Mouse (Mus musculus) forebrain, embryonic 13.5 days (tissue): Measurements from ENCODE around the gene Adamtsl1. TPM values are rescaled to one million over a fixed set of nuclear protein-coding genes. Genes with fewer than 3 reads are reported as not detected.

Experiments used
- ATAC-seq: fragments of 200-750 bp; cut with Nextera tagmentation; 2 replicates; pipeline ENCODE4 v1.8.0; 2017
- H3K27ac ChIP-seq: fragments of 300-500 bp; sonication (generic); 2 replicates; pipeline ENCODE4 v1.5.1; 2015; ENCODE audit warnings: inconsistent platforms, mild to moderate bottlenecking, moderate library complexity
- H3K27me3 ChIP-seq: fragments of 300-500 bp; sonication (generic); 2 replicates; pipeline ENCODE4 v1.6.1; 2015; ENCODE audit warnings: mild to moderate bottlenecking, inconsistent platforms
- H3K36me3 ChIP-seq: fragments of 300-500 bp; sonication (generic); 2 replicates; pipeline ENCODE4 v1.6.1; 2015; ENCODE audit warnings: mild to moderate bottlenecking, inconsistent platforms; ENCODE audit not compliant: poor library complexity, severe bottlenecking
- H3K4me1 ChIP-seq: fragments of 300-500 bp; sonication (generic); 2 replicates; pipeline ENCODE4 v1.6.1; 2015; ENCODE audit warnings: inconsistent platforms
- H3K4me2 ChIP-seq: fragments of 300-500 bp; sonication (generic); 2 replicates; pipeline ENCODE4 v1.6.1; 2015; ENCODE audit warnings: inconsistent platforms, mild to moderate bottlenecking, moderate library complexity
- H3K4me3 ChIP-seq: fragments of 300-500 bp; sonication (generic); 2 replicates; pipeline ENCODE4 v1.5.1; 2015; ENCODE audit warnings: mild to moderate bottlenecking, inconsistent platforms
- H3K9ac ChIP-seq: fragments of 300-500 bp; sonication (generic); 2 replicates; pipeline ENCODE4 v1.6.1; 2015; ENCODE audit warnings: mild to moderate bottlenecking, inconsistent platforms
- H3K9me3 ChIP-seq: fragments of 300-500 bp; sonication (generic); replicated peaks from 2 replicates; pipeline ENCODE4 v1.6.1; 2016; ENCODE audit warnings: inconsistent platforms
- WGBS: fragments of 180-500 bp; shearing (Covaris S2); methylation state at CpG from one replicate; pipeline ENCODE4 v1.1.7; 2015; 5-methylcytosine and 5-hydroxymethylcytosine counted together
- polyA plus RNA-seq: library from polyadenylated mRNA; unstranded; fragments of >200 nt; fragmentation: Nextera tagmentation; extraction: Ambion mirVana; gene quantifications from 2 replicates; pipeline ENCODE4 v1.2.1, GENCODE M21; 2015

The Adamtsl1 gene
- polyA plus RNA-seq, 1 experiment from 2014 or later = 5.3 TPM

DNA sequence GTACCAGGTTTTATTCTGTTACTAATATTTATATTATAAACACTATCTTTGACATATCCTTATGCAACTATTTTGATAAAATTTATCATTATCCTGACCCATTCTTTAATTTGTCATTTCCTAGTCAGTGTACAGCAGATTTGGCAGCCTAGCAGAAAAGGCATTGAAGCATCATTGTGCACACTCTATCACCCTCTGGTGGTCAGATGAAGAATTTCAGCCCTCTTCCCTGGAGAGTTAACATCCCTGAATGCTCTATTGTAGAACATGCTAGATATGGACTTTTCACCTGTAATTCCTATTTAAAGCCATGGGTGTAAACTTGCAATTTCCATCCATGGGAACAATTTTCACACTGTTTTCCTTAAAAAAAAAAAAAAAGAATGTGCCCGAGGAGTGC, 305.2 kb downstream of the Adamtsl1 start:
- Histone ChIP-seq H3K4me2 (no peak overlapping the region), H3K4me3 (no peak overlapping the region), H3K27me3 (no peaks in the 10 kb centered on the region), H3K36me3 (no peaks in the 10 kb centered on the region), H3K4me1 (no peaks in the 10 kb centered on the region), H3K9me3 (no peaks in the 10 kb centered on the region), H3K9ac (no peak overlapping the region), H3K27ac (no peak overlapping the region)
- ATAC-seq = peak; percentile 54
- 89% methylated on average over 1 of the region's 1 CpGs for WGBS

DNA sequence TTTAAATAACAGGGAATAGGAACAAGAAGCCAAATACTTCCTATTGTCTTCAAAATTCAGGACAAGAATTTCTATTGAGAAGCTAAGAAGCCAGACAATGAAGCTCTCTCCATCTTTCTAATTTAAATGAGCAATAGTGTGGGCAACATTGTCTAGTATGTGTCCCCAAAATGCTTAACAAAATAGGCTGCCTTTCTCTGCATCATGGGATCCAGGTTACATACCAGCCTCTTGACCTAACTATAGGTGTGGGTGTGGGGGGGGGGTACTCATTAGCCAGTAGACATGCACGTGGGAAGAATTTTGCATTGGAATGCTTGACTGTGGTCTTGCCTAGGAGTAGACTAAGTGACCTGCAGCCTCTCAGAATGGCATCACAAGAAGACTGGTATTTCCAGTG, 305.9 kb downstream of the Adamtsl1 start:
- Histone ChIP-seq H3K4me3 (no peak overlapping the region), H3K4me1 (no peaks in the 10 kb centered on the region), H3K9ac (no peak overlapping the region), H3K27ac (no peak overlapping the region), H3K27me3 (no peaks in the 10 kb centered on the region), H3K4me2 (no peak overlapping the region), H3K9me3 (no peaks in the 10 kb centered on the region), H3K36me3 (no peaks in the 10 kb centered on the region)
- WGBS = 52% methylated on average over 1 of the region's 1 CpGs
- no peak for ATAC-seq

DNA sequence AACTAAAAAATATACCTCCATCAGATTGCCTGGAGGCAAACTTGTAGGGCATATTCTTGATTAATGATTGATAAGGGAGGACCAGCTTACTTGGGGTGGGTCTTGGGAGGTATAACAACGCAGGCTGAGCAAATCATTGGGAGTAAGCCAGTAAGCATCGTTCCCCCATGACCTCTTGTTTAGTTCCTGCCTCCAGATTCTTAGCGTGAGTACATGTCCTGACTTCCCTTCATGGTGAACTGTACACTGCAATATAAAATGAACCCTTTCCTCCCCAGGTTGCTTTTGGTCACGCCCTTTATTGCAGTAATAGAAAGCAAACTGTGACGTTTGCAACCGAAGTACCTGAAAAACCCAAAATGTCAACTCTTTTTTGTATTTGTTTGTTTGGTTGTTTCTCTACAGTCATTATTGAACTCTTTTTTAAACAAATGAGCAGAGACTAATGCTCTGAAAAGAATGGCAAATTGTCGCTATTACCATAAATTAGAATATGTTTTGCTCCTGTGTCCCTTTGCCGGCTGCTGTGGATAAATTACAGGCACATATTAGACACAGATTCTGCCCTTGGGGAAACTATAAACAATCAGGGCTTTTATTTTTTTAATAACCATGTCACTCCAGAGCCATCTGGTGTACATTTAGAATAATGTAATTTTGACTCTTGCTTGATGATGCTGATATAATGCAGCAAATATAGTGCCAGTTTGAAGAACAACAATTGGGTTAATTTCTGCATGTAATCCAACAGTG, 310.2 kb downstream of the Adamtsl1 start:
- no peak overlapping the region for H3K27ac ChIP-seq
- ATAC-seq = peak; percentile 87
- 60% methylated on average over 8 of the region's 8 CpGs for WGBS

DNA sequence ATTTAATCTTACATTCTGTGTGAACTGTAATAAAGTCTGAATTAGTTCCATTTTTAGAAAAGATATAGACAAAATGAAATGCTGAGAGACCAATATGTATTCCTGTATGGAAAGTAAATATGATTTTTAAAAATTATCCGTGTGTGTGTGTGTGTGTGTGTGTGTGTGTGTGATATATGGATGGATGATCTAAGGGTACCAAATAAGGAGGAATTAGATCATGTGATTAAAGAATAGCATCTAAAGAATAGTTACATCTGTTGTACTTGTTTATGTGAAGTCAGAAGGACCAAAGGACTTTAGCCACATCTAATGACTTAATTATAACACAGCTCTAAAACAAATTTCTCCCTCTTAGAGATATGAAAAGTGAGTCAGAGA, 310.7 kb downstream of the Adamtsl1 start:
- WGBS = 82% methylated on average over 1 of the region's 1 CpGs
- H3K27ac ChIP-seq = no peak overlapping the region
- ATAC-seq = peak; percentile 39
- H3K9ac ChIP-seq = no peak overlapping the region
- H3K4me1 ChIP-seq = no peaks in the 10 kb centered on the region
- H3K27me3 ChIP-seq = no peaks in the 10 kb centered on the region
- H3K4me3 ChIP-seq = no peak overlapping the region
- no peaks in the 10 kb centered on the region for H3K9me3 ChIP-seq
- H3K36me3 ChIP-seq = no peaks in the 10 kb centered on the region
- no peak overlapping the region for H3K4me2 ChIP-seq

More for the DNA sequence above, 310.2 kb downstream of the Adamtsl1 start:
- Histone ChIP-seq H3K27me3 (no peaks in the 10 kb centered on the region), H3K9ac (no peak overlapping the region), H3K4me1 (no peaks in the 10 kb centered on the region), H3K9me3 (no peaks in the 10 kb centered on the region), H3K36me3 (no peaks in the 10 kb centered on the region), H3K4me3 (no peak overlapping the region), H3K4me2 (no peak overlapping the region)

DNA sequence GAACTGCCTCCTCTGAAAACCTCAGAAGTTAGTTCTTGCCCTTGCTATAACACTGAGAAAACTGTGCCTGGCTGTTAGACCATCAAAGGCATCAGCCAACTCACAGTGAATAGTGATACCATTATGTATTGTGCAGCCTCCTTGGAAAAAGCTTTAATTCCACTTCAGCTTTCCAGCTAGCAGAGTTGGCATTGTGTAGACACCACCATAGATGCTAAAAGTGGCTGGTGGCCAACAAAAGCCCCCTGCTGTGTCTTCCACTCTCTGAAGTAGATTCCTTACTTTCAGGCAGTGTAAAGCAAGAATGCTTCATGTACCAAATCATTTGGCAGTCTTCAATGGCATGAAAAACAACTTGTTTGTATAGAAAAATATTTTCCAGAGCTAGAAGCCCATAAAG, 323.1 kb downstream of the Adamtsl1 start:
- peaks cover 21% of the 10 kb centered on the region for H3K4me1 ChIP-seq
- H3K9ac ChIP-seq = no peak overlapping the region
- no peak overlapping the region for H3K4me2 ChIP-seq
- ATAC-seq = peak; percentile 80
- no peak overlapping the region for H3K4me3 ChIP-seq
- no peaks in the 10 kb centered on the region for H3K36me3 ChIP-seq
- H3K9me3 ChIP-seq = no peaks in the 10 kb centered on the region
- H3K27me3 ChIP-seq = no peaks in the 10 kb centered on the region
- H3K27ac ChIP-seq = no peak overlapping the region

DNA sequence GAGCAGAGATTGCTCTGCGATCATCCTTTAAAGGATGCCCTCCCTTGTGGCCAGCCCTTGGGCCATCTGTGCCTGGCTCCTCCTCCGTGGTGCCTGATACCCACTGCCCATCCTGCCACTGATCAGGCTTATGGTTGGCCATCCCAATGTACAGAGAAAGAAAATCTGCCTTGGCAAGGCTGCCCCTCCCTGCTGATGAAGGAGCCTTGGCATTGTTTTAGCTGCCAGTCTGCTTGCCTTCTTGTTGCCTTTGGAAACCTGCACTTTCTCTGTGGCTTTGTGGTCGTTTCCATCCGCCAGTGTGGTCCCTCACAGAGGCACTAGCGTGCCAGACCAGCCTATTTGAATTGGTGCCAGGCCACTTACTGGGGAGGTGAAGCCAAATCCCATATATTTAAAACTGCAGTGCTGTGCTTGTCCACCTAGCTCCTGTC, 323.6 kb downstream of the Adamtsl1 start:
- Histone ChIP-seq H3K36me3 (no peaks in the 10 kb centered on the region), H3K27me3 (no peaks in the 10 kb centered on the region), H3K27ac (peak overlapping the region; percentile 40; the same call in 1 of the 2 replicates), H3K4me1 (peaks cover 24% of the 10 kb centered on the region), H3K9ac (no peak overlapping the region), H3K9me3 (no peaks in the 10 kb centered on the region), H3K4me3 (no peak overlapping the region), H3K4me2 (no peak overlapping the region)
- 37% methylated on average over 5 of the region's 5 CpGs for WGBS
- ATAC-seq = peak; percentile 79

DNA sequence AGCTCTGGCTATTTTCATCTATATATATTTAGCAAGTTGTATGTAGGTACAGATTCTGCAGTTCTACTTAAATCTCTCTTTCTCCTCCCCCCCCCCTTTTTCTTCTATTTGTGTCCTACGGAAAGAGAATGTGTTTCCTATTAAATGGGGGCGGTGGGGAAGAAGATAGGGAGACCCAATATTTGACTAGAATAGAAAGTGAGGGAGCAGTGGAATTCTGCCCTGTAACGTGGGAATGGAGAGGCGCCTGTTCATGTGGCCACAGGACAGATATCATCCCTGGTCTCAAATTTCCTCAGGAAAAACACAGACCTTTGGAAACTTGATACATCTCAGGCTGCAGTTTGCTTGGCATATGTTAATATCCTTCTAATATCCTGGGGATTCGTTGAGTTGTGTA, 324.1 kb downstream of the Adamtsl1 start:
- H3K4me3 ChIP-seq = no peak overlapping the region
- WGBS = 70% methylated on average over 5 of the region's 5 CpGs
- H3K4me2 ChIP-seq = no peak overlapping the region
- H3K9ac ChIP-seq = no peak overlapping the region
- no peaks in the 10 kb centered on the region for H3K27me3 ChIP-seq
- H3K9me3 ChIP-seq = no peaks in the 10 kb centered on the region
- no peak for ATAC-seq
- H3K36me3 ChIP-seq = no peaks in the 10 kb centered on the region
- peaks cover 24% of the 10 kb centered on the region for H3K4me1 ChIP-seq
- no peak overlapping the region for H3K27ac ChIP-seq

DNA sequence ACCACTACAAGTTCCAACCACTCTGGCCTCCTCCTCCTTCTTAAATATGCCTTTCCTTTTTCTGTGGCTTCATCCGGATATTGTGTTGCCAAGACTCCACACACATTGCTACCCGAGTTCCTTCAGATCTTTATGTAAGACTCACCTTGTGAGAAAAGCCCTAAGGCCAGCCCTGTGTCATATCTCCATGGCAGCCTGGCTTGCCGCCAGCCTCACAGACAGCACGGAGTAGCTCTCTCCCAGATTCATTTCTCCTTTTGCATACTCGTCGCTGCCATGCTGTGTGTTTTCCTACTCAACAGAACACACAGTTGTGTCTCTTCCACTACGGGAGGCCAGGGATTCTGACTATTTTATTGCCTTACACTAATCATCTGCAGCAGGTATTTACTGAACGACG, 328.1 kb downstream of the Adamtsl1 start:
- Histone ChIP-seq H3K9me3 (no peaks in the 10 kb centered on the region), H3K27ac (no peak overlapping the region), H3K4me1 (peaks cover 19% of the 10 kb centered on the region), H3K36me3 (no peaks in the 10 kb centered on the region), H3K4me3 (no peak overlapping the region), H3K4me2 (no peak overlapping the region), H3K9ac (no peak overlapping the region), H3K27me3 (no peaks in the 10 kb centered on the region)
- 59% methylated on average over 9 of the region's 9 CpGs for WGBS
- ATAC-seq = peak; percentile 48

DNA sequence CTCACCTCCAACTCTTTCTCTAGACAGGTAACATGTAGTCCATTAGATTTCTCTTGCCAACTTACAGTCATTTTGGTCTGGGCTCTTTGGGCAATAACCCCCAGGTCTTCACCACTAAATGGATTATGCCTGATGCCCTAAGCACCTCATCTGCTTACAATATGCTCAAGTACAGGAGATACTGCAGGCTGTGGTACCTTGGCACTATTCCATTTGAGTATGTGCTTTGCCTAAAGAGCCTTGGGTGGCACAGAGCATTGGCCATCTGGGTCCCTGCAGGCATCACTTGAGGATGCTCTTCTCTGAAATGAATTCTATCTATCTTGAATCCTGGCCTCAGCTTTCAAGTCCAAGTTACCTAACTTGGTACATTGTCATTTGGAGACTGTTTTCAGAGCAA, 330.4 kb downstream of the Adamtsl1 start:
- no peaks in the 10 kb centered on the region for H3K9me3 ChIP-seq
- ATAC-seq = no peak
- no peak overlapping the region for H3K27ac ChIP-seq
- no peak overlapping the region for H3K9ac ChIP-seq
- H3K27me3 ChIP-seq = no peaks in the 10 kb centered on the region
- no peak overlapping the region for H3K4me2 ChIP-seq
- no peaks in the 10 kb centered on the region for H3K36me3 ChIP-seq
- peaks cover 9% of the 10 kb centered on the region; the same call in 1 of the 2 replicates for H3K4me1 ChIP-seq
- no peak overlapping the region for H3K4me3 ChIP-seq

DNA sequence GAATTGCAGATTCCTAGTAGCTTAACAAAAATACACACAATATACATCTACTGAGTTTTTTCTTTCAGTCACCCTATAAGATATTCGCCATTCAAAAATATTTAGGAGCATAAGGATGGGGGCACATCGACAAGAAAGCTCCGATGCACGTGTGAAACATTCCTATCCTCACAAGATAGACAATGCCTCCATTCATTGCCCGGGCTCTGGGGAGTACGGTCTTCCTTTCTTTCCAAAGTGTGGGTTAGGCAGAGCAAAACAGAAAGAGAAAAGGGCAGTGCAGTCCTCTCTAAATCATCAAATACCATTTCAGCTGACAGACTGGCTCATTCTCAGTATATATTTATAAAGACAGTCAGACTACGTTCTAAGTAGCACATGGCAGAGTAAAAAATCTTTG, 332.0 kb downstream of the Adamtsl1 start:
- no peak for ATAC-seq
- Histone ChIP-seq H3K4me2 (no peak overlapping the region), H3K27ac (no peak overlapping the region), H3K4me3 (no peak overlapping the region), H3K4me1 (peaks cover 9% of the 10 kb centered on the region; the same call in 1 of the 2 replicates), H3K9me3 (no peaks in the 10 kb centered on the region), H3K9ac (no peak overlapping the region), H3K36me3 (no peaks in the 10 kb centered on the region), H3K27me3 (no peaks in the 10 kb centered on the region)
- 15% methylated on average over 7 of the region's 7 CpGs for WGBS

DNA sequence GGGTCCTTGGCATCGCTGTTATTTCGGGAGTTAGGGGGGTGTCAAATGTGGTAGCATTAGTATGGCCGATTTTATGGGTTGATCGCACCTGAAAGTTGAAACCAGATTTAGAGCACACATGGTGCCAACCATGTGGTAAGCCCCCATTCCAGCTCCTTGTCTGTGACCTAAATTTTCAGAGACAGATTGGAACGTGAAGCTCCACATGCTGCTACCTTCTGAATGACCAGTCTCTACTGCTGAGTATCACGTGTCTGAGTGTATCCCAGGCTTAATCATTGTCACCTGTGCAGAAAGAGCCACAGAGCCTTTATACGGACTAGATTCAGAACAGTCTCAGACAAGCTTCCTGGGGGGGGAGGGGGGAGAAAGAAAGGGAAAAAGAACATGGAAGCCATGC, 339.4 kb downstream of the Adamtsl1 start:
- ATAC-seq = no peak
- H3K9ac ChIP-seq = no peak overlapping the region
- H3K27me3 ChIP-seq = no peaks in the 10 kb centered on the region
- no peak overlapping the region for H3K27ac ChIP-seq
- H3K36me3 ChIP-seq = no peaks in the 10 kb centered on the region
- H3K9me3 ChIP-seq = no peaks in the 10 kb centered on the region
- H3K4me2 ChIP-seq = no peak overlapping the region
- H3K4me1 ChIP-seq = no peaks in the 10 kb centered on the region
- no peak overlapping the region for H3K4me3 ChIP-seq
- 89% methylated on average over 7 of the region's 7 CpGs for WGBS

DNA sequence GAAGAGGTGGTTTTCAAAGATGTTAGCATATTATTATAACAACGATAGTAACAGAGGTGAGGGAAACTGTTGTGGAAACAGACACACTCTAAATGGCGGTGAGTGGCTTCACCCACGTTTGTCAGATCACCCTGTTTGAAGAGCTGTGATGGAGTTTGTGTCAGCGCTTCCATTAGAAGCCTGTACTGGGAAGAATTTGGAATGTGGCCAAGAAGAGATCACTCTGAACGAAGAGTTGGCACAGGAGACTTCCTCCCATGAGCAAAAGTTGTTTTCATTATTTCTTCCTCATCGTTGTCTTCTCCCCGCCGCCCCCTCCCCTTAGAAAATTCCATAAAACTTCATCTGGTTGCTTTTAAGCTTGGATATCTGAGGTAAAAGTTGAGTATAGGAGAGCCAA, 340.5 kb downstream of the Adamtsl1 start:
- WGBS = 69% methylated on average over 8 of the region's 8 CpGs
- H3K4me1 ChIP-seq = no peaks in the 10 kb centered on the region
- H3K27ac ChIP-seq = no peak overlapping the region
- no peaks in the 10 kb centered on the region for H3K36me3 ChIP-seq
- no peak overlapping the region for H3K4me2 ChIP-seq
- no peaks in the 10 kb centered on the region for H3K27me3 ChIP-seq
- H3K4me3 ChIP-seq = no peak overlapping the region
- ATAC-seq = 0 out of 2 replicates have a peak, but pooled peaks have one; percentile 45
- H3K9ac ChIP-seq = no peak overlapping the region
- no peaks in the 10 kb centered on the region for H3K9me3 ChIP-seq

DNA sequence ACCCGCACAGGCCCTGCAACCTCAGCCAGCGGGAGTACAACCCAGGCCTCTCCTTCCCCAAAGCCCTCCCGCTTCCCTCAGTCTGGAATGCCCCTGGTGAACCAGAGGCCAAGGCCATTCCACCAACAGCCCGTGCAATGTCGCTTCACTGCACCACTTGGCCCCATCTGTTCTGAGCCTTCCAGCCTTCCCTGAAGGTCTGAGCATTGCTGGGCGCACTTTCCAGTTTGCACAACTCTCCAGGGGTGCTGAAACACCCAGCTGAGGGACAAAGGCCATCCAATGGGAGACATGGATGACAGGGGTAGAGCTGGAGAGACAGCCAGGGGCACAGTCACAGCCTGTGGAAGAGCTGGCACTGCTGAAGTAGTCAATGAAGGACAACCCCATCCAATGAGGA, 365.4 kb downstream of the Adamtsl1 start:
- no peaks in the 10 kb centered on the region for H3K27me3 ChIP-seq
- 83% methylated on average over 6 of the region's 6 CpGs for WGBS

More for the DNA sequence above, 365.4 kb downstream of the Adamtsl1 start:
- no peak overlapping the region for H3K4me2 ChIP-seq
- H3K9ac ChIP-seq = no peak overlapping the region
- no peaks in the 10 kb centered on the region for H3K4me1 ChIP-seq
- H3K4me3 ChIP-seq = no peak overlapping the region
- H3K27ac ChIP-seq = no peak overlapping the region
- H3K9me3 ChIP-seq = no peaks in the 10 kb centered on the region
- no peaks in the 10 kb centered on the region for H3K36me3 ChIP-seq
- ATAC-seq = no peak
